Mouse (Mus musculus): ENCODE results near the gene Gm8906. TPM values are rescaled to one million over a fixed set of nuclear protein-coding genes. Genes with fewer than 3 reads are reported as not detected.

The Gm8906 gene
- polyA plus RNA-seq (2012) = 0.28 TPM in 1 of 2 replicates, not detected in the other

GRCm38 (mm10) chr5:11502385-11502784 is at the start of gene Gm8906:
TSS of gene Gm8906 (plus strand) at chr5:11502685.

Other genes with a start within 250 kb of the Gm8906 start
- not detected in 2 replicates for gene Gm8890, start 246.7 kb upstream of the Gm8906 start, polyA plus RNA-seq (2012)
- not detected in 2 replicates for gene Speer1, start 161.2 kb upstream of the Gm8906 start, polyA plus RNA-seq (2012)
- not detected in 2 replicates for gene Gm8897, start 86.3 kb upstream of the Gm8906 start, polyA plus RNA-seq (2012)
- gene Gm6460, start 92.2 kb downstream of the Gm8906 start, polyA plus RNA-seq (2012) = not detected in 2 replicates
- gene Gm8922, start 179.3 kb downstream of the Gm8906 start, polyA plus RNA-seq (2012) = not detected in 2 replicates

Measured in megakaryocyte-erythroid progenitor cell, adult 5 weeks (primary cell).